Mouse (Mus musculus) hindbrain, embryonic 15.5 days (tissue): ENCODE measurements around the gene Litaf. TPM values are rescaled to one million over a fixed set of nuclear protein-coding genes. Genes with fewer than 3 reads are reported as not detected.

ENCODE experiments used
- ATAC-seq: fragments of 200-750 bp; cut with Nextera tagmentation; 2 replicates; pipeline ENCODE4 v1.8.0; 2017; ENCODE audit warnings: low read depth, moderate number of reproducible peaks, moderate TSS enrichment; ENCODE audit not compliant: low FRiP score
- H3K27ac ChIP-seq: fragments of 300-500 bp; sonication (generic); replicated peaks from 2 replicates; pipeline ENCODE4 v1.5.1; 2015; ENCODE audit warnings: mild to moderate bottlenecking, inconsistent platforms
- H3K27me3 ChIP-seq: fragments of 300-500 bp; sonication (generic); 2 replicates; pipeline ENCODE4 v1.6.1; 2015; ENCODE audit warnings: control low read depth, inconsistent platforms
- H3K36me3 ChIP-seq: fragments of 300-500 bp; sonication (generic); 2 replicates; pipeline ENCODE4 v1.6.1; 2015; ENCODE audit warnings: control low read depth, inconsistent platforms
- H3K4me1 ChIP-seq: fragments of 300-500 bp; sonication (generic); replicated peaks from 2 replicates; pipeline ENCODE4 v1.6.1; 2015; ENCODE audit warnings: control low read depth, inconsistent platforms
- H3K4me2 ChIP-seq: fragments of 300-500 bp; sonication (generic); 2 replicates; pipeline ENCODE4 v1.6.1; 2015; ENCODE audit warnings: moderate library complexity, mild to moderate bottlenecking, inconsistent platforms
- H3K4me3 ChIP-seq: fragments of 300-500 bp; sonication (generic); 2 replicates; pipeline ENCODE4 v1.5.1; 2015; ENCODE audit warnings: mild to moderate bottlenecking, inconsistent platforms
- H3K9ac ChIP-seq: fragments of 300-500 bp; sonication (generic); 2 replicates; pipeline ENCODE4 v1.6.1; 2015; ENCODE audit warnings: inconsistent platforms
- H3K9me3 ChIP-seq: fragments of 300-500 bp; sonication (generic); 2 replicates; pipeline ENCODE4 v1.6.1; 2016; ENCODE audit warnings: control low read depth, inconsistent platforms
- WGBS: fragments of 180-500 bp; shearing (Covaris S2); methylation state at CpG from one replicate; pipeline ENCODE4 v1.1.7; 2015; 5-methylcytosine and 5-hydroxymethylcytosine counted together
- polyA plus RNA-seq: library from polyadenylated mRNA; unstranded; fragments of >200 nt; fragmentation: Nextera tagmentation; extraction: Ambion mirVana; gene quantifications from 2 replicates; pipeline ENCODE4 v1.2.1, GENCODE M21; 2015

The Litaf gene
- polyA plus RNA-seq: 30.1 and 32.2 TPM in 2 replicates

GRCm38 (mm10) chr16:11066029-11066832 is at the start of gene Litaf:
Litaf (minus strand) TSS chr16:11066157.
- ATAC-seq: peak; percentile 98
- H3K4me3 ChIP-seq: peak within 1 kb of the TSS; percentile 87
- H3K27ac ChIP-seq: peak within 1 kb of the TSS; percentile 98
- peak within 1 kb of the TSS; percentile 95 for H3K9ac ChIP-seq
- peaks cover 65% of the 10 kb centered on the region for H3K4me1 ChIP-seq
- no peaks in the 10 kb centered on the region for H3K9me3 ChIP-seq
- no peaks in the 10 kb centered on the region for H3K36me3 ChIP-seq
- no peaks in the 10 kb centered on the region for H3K27me3 ChIP-seq
- peak within 1 kb of the TSS; percentile 74 for H3K4me2 ChIP-seq
- under 1% methylated on average over 70 of the region's 78 CpGs for WGBS

GRCm38 (mm10) chr16:11109198-11109740 is 43.3 kb upstream of the Litaf start:
- no peak for ATAC-seq
- Histone ChIP-seq H3K4me3 (no peak overlapping the region), H3K4me1 (no peaks in the 10 kb centered on the region), H3K27me3 (no peaks in the 10 kb centered on the region), H3K27ac (no peak overlapping the region), H3K4me2 (no peak overlapping the region), H3K9me3 (no peaks in the 10 kb centered on the region), H3K9ac (no peak overlapping the region), H3K36me3 (peaks cover 17% of the 10 kb centered on the region; the same call in 1 of the 2 replicates)
- 74% methylated on average over 4 of the region's 4 CpGs for WGBS

GRCm38 (mm10) chr16:11104905-11105304 is 38.9 kb upstream of the Litaf start:
- WGBS: 82% methylated on average over 1 of the region's 1 CpGs
- no peak overlapping the region for H3K9ac ChIP-seq
- ATAC-seq: no peak

GRCm38 (mm10) chr16:11097301-11097700 is 31.3 kb upstream of the Litaf start:
- 87% methylated on average over 3 of the region's 3 CpGs for WGBS
- Histone ChIP-seq H3K9me3 (no peaks in the 10 kb centered on the region), H3K27ac (no peak overlapping the region), H3K9ac (no peak overlapping the region), H3K4me2 (no peak overlapping the region), H3K4me1 (no peaks in the 10 kb centered on the region), H3K27me3 (no peaks in the 10 kb centered on the region), H3K36me3 (no peaks in the 10 kb centered on the region; the same call in 1 of the 2 replicates), H3K4me3 (no peak overlapping the region)
- no peak for ATAC-seq

More at GRCm38 (mm10) chr16:11104905-11105304, 38.9 kb upstream of the Litaf start:
- Histone ChIP-seq H3K4me3 (no peak overlapping the region), H3K27ac (no peak overlapping the region), H3K4me2 (no peak overlapping the region), H3K36me3 (peaks cover 16% of the 10 kb centered on the region; the same call in 1 of the 2 replicates), H3K4me1 (no peaks in the 10 kb centered on the region), H3K27me3 (no peaks in the 10 kb centered on the region), H3K9me3 (no peaks in the 10 kb centered on the region)

GRCm38 (mm10) chr16:11093717-11094386 is 27.9 kb upstream of the Litaf start:
- Histone ChIP-seq H3K4me2 (no peak overlapping the region), H3K27me3 (no peaks in the 10 kb centered on the region), H3K36me3 (peaks cover 12% of the 10 kb centered on the region), H3K9me3 (no peaks in the 10 kb centered on the region), H3K4me3 (no peak overlapping the region), H3K27ac (no peak overlapping the region), H3K4me1 (no peaks in the 10 kb centered on the region), H3K9ac (no peak overlapping the region)
- WGBS: 93% methylated on average over 13 of the region's 13 CpGs
- no peak for ATAC-seq

GRCm38 (mm10) chr16:11092523-11092922 is 26.6 kb upstream of the Litaf start:
- no peaks in the 10 kb centered on the region for H3K9me3 ChIP-seq
- H3K9ac ChIP-seq: no peak overlapping the region
- no peak overlapping the region for H3K4me3 ChIP-seq
- H3K4me2 ChIP-seq: no peak overlapping the region
- peaks cover 9% of the 10 kb centered on the region for H3K4me1 ChIP-seq
- no peak overlapping the region for H3K27ac ChIP-seq
- ATAC-seq: no peak
- H3K36me3 ChIP-seq: peaks cover 24% of the 10 kb centered on the region
- 80% methylated on average over 3 of the region's 3 CpGs for WGBS
- H3K27me3 ChIP-seq: no peaks in the 10 kb centered on the region

GRCm38 (mm10) chr16:11092061-11092460 is 26.1 kb upstream of the Litaf start:
- 72% methylated on average over 4 of the region's 4 CpGs for WGBS
- H3K4me2 ChIP-seq: no peak overlapping the region
- no peak overlapping the region for H3K27ac ChIP-seq
- peaks cover 13% of the 10 kb centered on the region for H3K4me1 ChIP-seq
- H3K27me3 ChIP-seq: no peaks in the 10 kb centered on the region
- no peak overlapping the region for H3K4me3 ChIP-seq
- H3K36me3 ChIP-seq: peaks cover 29% of the 10 kb centered on the region
- no peak for ATAC-seq
- no peaks in the 10 kb centered on the region for H3K9me3 ChIP-seq
- no peak overlapping the region for H3K9ac ChIP-seq

GRCm38 (mm10) chr16:11090836-11091570 is 25.0 kb upstream of the Litaf start:
- H3K36me3 ChIP-seq: peaks cover 30% of the 10 kb centered on the region
- H3K27ac ChIP-seq: no peak overlapping the region
- no peaks in the 10 kb centered on the region for H3K9me3 ChIP-seq
- H3K27me3 ChIP-seq: no peaks in the 10 kb centered on the region
- no peak overlapping the region for H3K4me3 ChIP-seq
- H3K4me1 ChIP-seq: peaks cover 19% of the 10 kb centered on the region
- no peak overlapping the region for H3K9ac ChIP-seq
- H3K4me2 ChIP-seq: no peak overlapping the region
- 84% methylated on average over 10 of the region's 10 CpGs for WGBS
- ATAC-seq: no peak

- H3K27ac ChIP-seq: peak overlapping the region; percentile 74
- peak; percentile 79 for ATAC-seq
- no peaks in the 10 kb centered on the region for H3K9me3 ChIP-seq
- H3K4me3 ChIP-seq: no peak overlapping the region
- WGBS: 35% methylated on average over 5 of the region's 5 CpGs
- no peak overlapping the region for H3K4me2 ChIP-seq
- H3K4me1 ChIP-seq: peaks cover 19% of the 10 kb centered on the region
- peaks cover 50% of the 10 kb centered on the region for H3K36me3 ChIP-seq
- no peak overlapping the region for H3K9ac ChIP-seq
- no peaks in the 10 kb centered on the region for H3K27me3 ChIP-seq
Measured at GRCm38 (mm10) chr16:11086856-11087588, 21.1 kb upstream of the Litaf start.

- Histone ChIP-seq H3K4me3 (no peak overlapping the region), H3K27ac (no peak overlapping the region), H3K36me3 (peaks cover 50% of the 10 kb centered on the region), H3K9ac (no peak overlapping the region), H3K4me1 (peaks cover 19% of the 10 kb centered on the region), H3K27me3 (no peaks in the 10 kb centered on the region), H3K4me2 (no peak overlapping the region), H3K9me3 (no peaks in the 10 kb centered on the region)
- 95% methylated on average over 3 of the region's 3 CpGs for WGBS
- no peak for ATAC-seq
Measured at GRCm38 (mm10) chr16:11086299-11086698, 20.3 kb upstream of the Litaf start.

GRCm38 (mm10) chr16:11084181-11084580 is 18.2 kb upstream of the Litaf start:
- H3K27ac ChIP-seq: no peak overlapping the region
- H3K36me3 ChIP-seq: peaks cover 48% of the 10 kb centered on the region
- no peaks in the 10 kb centered on the region for H3K27me3 ChIP-seq
- no peak overlapping the region for H3K9ac ChIP-seq
- H3K4me2 ChIP-seq: no peak overlapping the region
- H3K9me3 ChIP-seq: no peaks in the 10 kb centered on the region
- no peak for ATAC-seq
- H3K4me3 ChIP-seq: no peak overlapping the region
- H3K4me1 ChIP-seq: peaks cover 19% of the 10 kb centered on the region
- WGBS: 94% methylated on average over 8 of the region's 8 CpGs
